In genomic region chr7:19319458-19319857, GRCm38 (mm10) we compare ENCODE assay signal across 8 mouse cellular contexts. TPM values are rescaled to one million over a fixed set of nuclear protein-coding genes. Genes with fewer than 3 reads are reported as not detected.
DNase-seq lines count a peak whose midpoint lies in the region; ATAC-seq and TF ChIP-seq lines count a peak whose summit lies in the region.

No protein-coding gene starts in this region.

- H3K4me3 ChIP-seq in lung, embryonic 16.5 days (ENCODE audit: low read length) = peak overlapping the region; percentile 52
- H3K4me3 ChIP-seq in embryonic facial prominence, embryonic 15.5 days (replicated peaks) = peak overlapping the region; percentile 57
- H3K4me3 ChIP-seq in intestine, postnatal 0 days (ENCODE audit: low read depth, low read length) = peak overlapping the region; percentile 45
- H3K4me3 ChIP-seq in neural tube, embryonic 11.5 days (ENCODE audit: low read depth, low read length) = peak overlapping the region; percentile 37

- intact Hi-C loops in gastrocnemius, postnatal 36 days (cut with DNase I) = no loop called here

- peaks cover 8% of the 10 kb centered on the region; the same call in 1 of the 2 replicates for H3K4me1 ChIP-seq in lung, embryonic 16.5 days (replicated peaks; ENCODE audit: control insufficient read depth, insufficient read depth, low read length)
- H3K4me1 ChIP-seq in embryonic facial prominence, embryonic 15.5 days = peaks cover 17% of the 10 kb centered on the region
- H3K4me1 ChIP-seq in intestine, postnatal 0 days (replicated peaks; ENCODE audit: control insufficient read depth, insufficient read depth, low read length) = no peaks in the 10 kb centered on the region
- peaks cover 9% of the 10 kb centered on the region; the same call in 1 of the 2 replicates for H3K4me1 ChIP-seq in neural tube, embryonic 11.5 days (ENCODE audit: control insufficient read depth, insufficient read depth, low read length)

- peak; percentile 45 for ATAC-seq in lung, embryonic 16.5 days (ENCODE audit: low read depth)
- peak; percentile 26 for ATAC-seq in embryonic facial prominence, embryonic 15.5 days (ENCODE audit: insufficient number of reproducible peaks, low FRiP score, low TSS enrichment, low read depth)
- ATAC-seq in intestine, postnatal 0 days = peak; percentile 52
- ATAC-seq in neural tube, embryonic 11.5 days (ENCODE audit: insufficient read depth, low FRiP score, low TSS enrichment) = peak; percentile 68

- H3K27me3 ChIP-seq in lung, embryonic 16.5 days (ENCODE audit: control insufficient read depth, insufficient read depth, low read depth, low read length) = no peaks in the 10 kb centered on the region; the same call in 1 of the 2 replicates
- H3K27me3 ChIP-seq in embryonic facial prominence, embryonic 15.5 days = peaks cover 16% of the 10 kb centered on the region
- H3K27me3 ChIP-seq in intestine, postnatal 0 days (replicated peaks; ENCODE audit: control insufficient read depth, insufficient read depth, low read length) = 0 out of 2 replicates have a peak, but pooled peaks cover 14% of the 10 kb centered on the region
- H3K27me3 ChIP-seq in neural tube, embryonic 11.5 days (ENCODE audit: control insufficient read depth, insufficient read depth, low read length) = no peaks in the 10 kb centered on the region

- H3K4me2 ChIP-seq in lung, embryonic 16.5 days (ENCODE audit: low read depth, low read length) = peak overlapping the region; percentile 75
- peak overlapping the region; percentile 90 for H3K4me2 ChIP-seq in embryonic facial prominence, embryonic 15.5 days (replicated peaks)
- peak overlapping the region; percentile 79 for H3K4me2 ChIP-seq in intestine, postnatal 0 days (replicated peaks; ENCODE audit: low read depth)
- H3K4me2 ChIP-seq in neural tube, embryonic 11.5 days (ENCODE audit: low read depth) = peak overlapping the region; percentile 77

- H3K9me3 ChIP-seq in lung, embryonic 16.5 days (ENCODE audit: control insufficient read depth, low read length) = no peaks in the 10 kb centered on the region
- no peaks in the 10 kb centered on the region for H3K9me3 ChIP-seq in embryonic facial prominence, embryonic 15.5 days (replicated peaks)
- H3K9me3 ChIP-seq in intestine, postnatal 0 days (ENCODE audit: control insufficient read depth) = no peaks in the 10 kb centered on the region
- no peaks in the 10 kb centered on the region for H3K9me3 ChIP-seq in neural tube, embryonic 11.5 days (ENCODE audit: control insufficient read depth, low read length)

- no peak for DNase-seq in lung, postnatal 25 days (ENCODE audit: low spot score)
- no peak for DNase-seq in neural tube, embryonic 11.5 days (ENCODE audit: low spot score)
- no peak for DNase-seq in gastrocnemius, postnatal 36 days
- no peak for DNase-seq in frontal cortex, postnatal 14 days (ENCODE audit: low spot score in 2 of 2)
- DNase-seq in cerebellum, adult 11-12 months = no peak

- TF ChIP-seq CTCF in intestine, postnatal 0 days (IDR thresholded peaks at IDR 0.05; ENCODE audit: low read depth) = no peak

- 12% methylated on average over 9 of the region's 9 CpGs for WGBS in lung, embryonic 16.5 days
- WGBS in embryonic facial prominence, embryonic 15.5 days = 15% methylated on average over 9 of the region's 9 CpGs
- 17% methylated on average over 9 of the region's 9 CpGs for WGBS in intestine, postnatal 0 days
- WGBS in neural tube, embryonic 11.5 days = 19% methylated on average over 9 of the region's 9 CpGs

- no peaks in the 10 kb centered on the region for H3K36me3 ChIP-seq in lung, embryonic 16.5 days (ENCODE audit: control insufficient read depth, insufficient read depth, low read length)
- no peaks in the 10 kb centered on the region for H3K36me3 ChIP-seq in embryonic facial prominence, embryonic 15.5 days
- no peaks in the 10 kb centered on the region for H3K36me3 ChIP-seq in intestine, postnatal 0 days (ENCODE audit: control insufficient read depth, insufficient read depth)
- no peaks in the 10 kb centered on the region for H3K36me3 ChIP-seq in neural tube, embryonic 11.5 days (ENCODE audit: control insufficient read depth, insufficient read depth, low read length)

- peak overlapping the region; percentile 58 for H3K9ac ChIP-seq in lung, embryonic 16.5 days (ENCODE audit: low read length)
- peak overlapping the region; percentile 33; the same call in 1 of the 2 replicates for H3K9ac ChIP-seq in embryonic facial prominence, embryonic 15.5 days
- H3K9ac ChIP-seq in intestine, postnatal 0 days (ENCODE audit: low read depth, low read length) = no peak overlapping the region
- peak overlapping the region; percentile 40 for H3K9ac ChIP-seq in neural tube, embryonic 11.5 days (ENCODE audit: low read length)

- H3K27ac ChIP-seq in lung, embryonic 16.5 days (ENCODE audit: low read length) = 0 out of 2 replicates have a peak overlapping the region, but pooled peaks have one; percentile 3
- H3K27ac ChIP-seq in embryonic facial prominence, embryonic 15.5 days (replicated peaks) = no peak overlapping the region
- H3K27ac ChIP-seq in intestine, postnatal 0 days (ENCODE audit: low read depth, low read length) = no peak overlapping the region
- no peak overlapping the region for H3K27ac ChIP-seq in neural tube, embryonic 11.5 days (ENCODE audit: low read depth, low read length)

RNA-seq across cellular contexts. Expression of gene Fosb, which starts 9.6 kb away (rescaled TPM):
- 0.20 and 0.31 TPM in 2 replicates for polyA plus RNA-seq in lung, embryonic 16.5 days (2015; fragmentation: Nextera tagmentation; extraction: Ambion mirVana)
- polyA plus RNA-seq in embryonic facial prominence, embryonic 15.5 days (2015; fragmentation: Nextera tagmentation; extraction: Ambion mirVana) = 0.21 and 0.69 TPM in 2 replicates
- polyA plus RNA-seq in intestine, postnatal 0 days (2015; fragmentation: Nextera tagmentation; extraction: Ambion mirVana) = 0.12 and 0.54 TPM in 2 replicates
- 0.07 TPM in 1 of 2 replicates, not detected in the other for polyA plus RNA-seq in neural tube, embryonic 11.5 days (2014; fragmentation: Nextera tagmentation; extraction: Ambion mirVana)
- under 1 TPM; 0.15 to 0.31 TPM for total RNA-seq in gastrocnemius, postnatal 36 days (2021)

RNA-seq across cellular contexts. Expression of gene Ercc1, which starts 25.1 kb away (rescaled TPM):
- 79.9 and 82.5 TPM in 2 replicates for polyA plus RNA-seq in lung, embryonic 16.5 days (2015; fragmentation: Nextera tagmentation; extraction: Ambion mirVana)
- polyA plus RNA-seq in embryonic facial prominence, embryonic 15.5 days (2015; fragmentation: Nextera tagmentation; extraction: Ambion mirVana) = 83.0 and 85.5 TPM in 2 replicates
- 22.1 and 27.1 TPM in 2 replicates for polyA plus RNA-seq in intestine, postnatal 0 days (2015; fragmentation: Nextera tagmentation; extraction: Ambion mirVana)
- polyA plus RNA-seq in neural tube, embryonic 11.5 days (2014; fragmentation: Nextera tagmentation; extraction: Ambion mirVana) = 91.8 and 93.3 TPM in 2 replicates
- total RNA-seq in gastrocnemius, postnatal 36 days (2021) = 10 to 100 TPM; 24.5 to 29.0 TPM

RNA-seq across cellular contexts. Expression of gene Rtn2, which starts 37.0 kb away (rescaled TPM):
- 13.8 and 17.5 TPM in 2 replicates for polyA plus RNA-seq in lung, embryonic 16.5 days (2015; fragmentation: Nextera tagmentation; extraction: Ambion mirVana)
- polyA plus RNA-seq in embryonic facial prominence, embryonic 15.5 days (2015; fragmentation: Nextera tagmentation; extraction: Ambion mirVana) = 39.2 and 41.9 TPM in 2 replicates
- 7.1 and 9.3 TPM in 2 replicates for polyA plus RNA-seq in intestine, postnatal 0 days (2015; fragmentation: Nextera tagmentation; extraction: Ambion mirVana)
- polyA plus RNA-seq in neural tube, embryonic 11.5 days (2014; fragmentation: Nextera tagmentation; extraction: Ambion mirVana) = 58.2 and 60.2 TPM in 2 replicates
- total RNA-seq in gastrocnemius, postnatal 36 days (2021) = 1,000 to 10,000 TPM in 1 of 2 experiments, 100 to 1,000 TPM in 1; 974 to 1,054 TPM

RNA-seq across cellular contexts. Expression of gene Ppm1n, which starts 39.6 kb away (rescaled TPM):
- not detected in 2 replicates for polyA plus RNA-seq in lung, embryonic 16.5 days (2015; fragmentation: Nextera tagmentation; extraction: Ambion mirVana)
- polyA plus RNA-seq in embryonic facial prominence, embryonic 15.5 days (2015; fragmentation: Nextera tagmentation; extraction: Ambion mirVana) = 0.14 and 0.41 TPM in 2 replicates
- 0.12 and 0.14 TPM in 2 replicates for polyA plus RNA-seq in intestine, postnatal 0 days (2015; fragmentation: Nextera tagmentation; extraction: Ambion mirVana)
- not detected in 2 replicates for polyA plus RNA-seq in neural tube, embryonic 11.5 days (2014; fragmentation: Nextera tagmentation; extraction: Ambion mirVana)
- under 1 TPM in 1 of 2 experiments, not detected in 1; 0.35 TPM for total RNA-seq in gastrocnemius, postnatal 36 days (2021)

RNA-seq across cellular contexts. Expression of gene Cd3eap, which starts 39.8 kb away (rescaled TPM):
- polyA plus RNA-seq in lung, embryonic 16.5 days (2015; fragmentation: Nextera tagmentation; extraction: Ambion mirVana) = 17.2 and 17.3 TPM in 2 replicates
- polyA plus RNA-seq in embryonic facial prominence, embryonic 15.5 days (2015; fragmentation: Nextera tagmentation; extraction: Ambion mirVana) = 30.4 and 32.0 TPM in 2 replicates
- polyA plus RNA-seq in intestine, postnatal 0 days (2015; fragmentation: Nextera tagmentation; extraction: Ambion mirVana) = 8.3 and 9.7 TPM in 2 replicates
- polyA plus RNA-seq in neural tube, embryonic 11.5 days (2014; fragmentation: Nextera tagmentation; extraction: Ambion mirVana) = 17.8 and 18.0 TPM in 2 replicates
- total RNA-seq in gastrocnemius, postnatal 36 days (2021) = 10 to 100 TPM in 1 of 2 experiments, 1 to 10 TPM in 1; 9.3 to 10.2 TPM
